Mouse (Mus musculus) limb, embryonic 13.5 days (tissue): ENCODE data around the gene Sec13. TPM values are rescaled to one million over a fixed set of nuclear protein-coding genes. Genes with fewer than 3 reads are reported as not detected.

Experiments
- ATAC-seq: fragments of 200-750 bp; cut with Nextera tagmentation; 2 replicates; pipeline ENCODE4 v1.8.0; 2017; ENCODE audit warnings: low read depth, moderate number of reproducible peaks, moderate TSS enrichment; ENCODE audit not compliant: low FRiP score
- H3K27ac ChIP-seq: fragments of 300-500 bp; sonication (generic); 2 replicates; pipeline ENCODE4 v1.5.1; 2015; ENCODE audit warnings: inconsistent platforms, mild to moderate bottlenecking, moderate library complexity
- H3K27me3 ChIP-seq: fragments of 300-500 bp; sonication (generic); 2 replicates; pipeline ENCODE4 v1.6.1; 2015; ENCODE audit warnings: mild to moderate bottlenecking, inconsistent platforms
- H3K36me3 ChIP-seq: fragments of 300-500 bp; sonication (generic); 2 replicates; pipeline ENCODE4 v1.6.1; 2015; ENCODE audit warnings: inconsistent platforms, mild to moderate bottlenecking, moderate library complexity
- H3K4me1 ChIP-seq: fragments of 300-500 bp; sonication (generic); 2 replicates; pipeline ENCODE4 v1.6.1; 2015; ENCODE audit warnings: inconsistent platforms
- H3K4me2 ChIP-seq: fragments of 300-500 bp; sonication (generic); replicated peaks from 2 replicates; pipeline ENCODE4 v1.6.1; 2015; ENCODE audit warnings: inconsistent platforms, mild to moderate bottlenecking, moderate library complexity
- H3K4me3 ChIP-seq: fragments of 300-500 bp; sonication (generic); 2 replicates; pipeline ENCODE4 v1.5.1; 2015; ENCODE audit warnings: moderate library complexity, mild to moderate bottlenecking, inconsistent platforms
- H3K9ac ChIP-seq: fragments of 300-500 bp; sonication (generic); 2 replicates; pipeline ENCODE4 v1.6.1; 2015; ENCODE audit warnings: mild to moderate bottlenecking, inconsistent platforms
- H3K9me3 ChIP-seq: fragments of 300-500 bp; sonication (generic); 2 replicates; pipeline ENCODE4 v1.6.1; 2016; ENCODE audit warnings: inconsistent platforms
- WGBS: fragments of 180-500 bp; shearing (Covaris S2); methylation state at CpG from one replicate; pipeline ENCODE4 v1.1.7; 2015; 5-methylcytosine and 5-hydroxymethylcytosine counted together
- polyA plus RNA-seq: library from polyadenylated mRNA; unstranded; fragments of >200 nt; fragmentation: Nextera tagmentation; extraction: Ambion mirVana; gene quantifications from 2 replicates; pipeline ENCODE4 v1.2.1, GENCODE M21; 2015

Sec13 gene
- polyA plus RNA-seq = 321 and 322 TPM in 2 replicates

- H3K9ac ChIP-seq = peak within 1 kb of the TSS; percentile 95
- peaks cover 9% of the 10 kb centered on the region for H3K4me1 ChIP-seq
- peaks cover 31% of the 10 kb centered on the region for H3K36me3 ChIP-seq
- peak within 1 kb of the TSS; percentile 69 for H3K27ac ChIP-seq
- peak within 1 kb of the TSS; percentile 97 for H3K4me3 ChIP-seq
- no peaks in the 10 kb centered on the region for H3K27me3 ChIP-seq
- H3K4me2 ChIP-seq = peak within 1 kb of the TSS; percentile 89
- H3K9me3 ChIP-seq = no peaks in the 10 kb centered on the region
- 7% methylated on average over 41 of the region's 41 CpGs for WGBS
- ATAC-seq = peak; percentile 88
Measured at GRCm38 (mm10) chr6:113740236-113741217, at the start of gene Sec13. Sec13 (minus strand) TSS chr6:113740743.

GRCm38 (mm10) chr6:113787459-113787968 lies 47.0 kb upstream of the Sec13 start:
- WGBS = 23% methylated on average over 6 of the region's 6 CpGs
- H3K4me2 ChIP-seq = no peak overlapping the region
- H3K36me3 ChIP-seq = no peaks in the 10 kb centered on the region
- peaks cover 9% of the 10 kb centered on the region; the same call in 1 of the 2 replicates for H3K4me1 ChIP-seq
- H3K27ac ChIP-seq = no peak overlapping the region
- no peak for ATAC-seq
- no peaks in the 10 kb centered on the region for H3K9me3 ChIP-seq
- no peak overlapping the region for H3K4me3 ChIP-seq
- no peaks in the 10 kb centered on the region for H3K27me3 ChIP-seq
- H3K9ac ChIP-seq = no peak overlapping the region

GRCm38 (mm10) chr6:113785658-113786057 lies 45.1 kb upstream of the Sec13 start:
- ATAC-seq = no peak
- no peaks in the 10 kb centered on the region for H3K36me3 ChIP-seq
- H3K9me3 ChIP-seq = no peaks in the 10 kb centered on the region
- H3K4me3 ChIP-seq = no peak overlapping the region
- peaks cover 9% of the 10 kb centered on the region; the same call in 1 of the 2 replicates for H3K4me1 ChIP-seq
- no peak overlapping the region for H3K9ac ChIP-seq
- H3K27me3 ChIP-seq = no peaks in the 10 kb centered on the region
- H3K27ac ChIP-seq = no peak overlapping the region
- H3K4me2 ChIP-seq = no peak overlapping the region
- 83% methylated on average over 7 of the region's 7 CpGs for WGBS

GRCm38 (mm10) chr6:113778229-113778753 lies 37.7 kb upstream of the Sec13 start:
- no peaks in the 10 kb centered on the region for H3K27me3 ChIP-seq
- peaks cover 12% of the 10 kb centered on the region for H3K4me1 ChIP-seq
- H3K36me3 ChIP-seq = no peaks in the 10 kb centered on the region
- 0 out of 2 replicates have a peak, but pooled peaks have one; percentile 65 for ATAC-seq
- H3K9me3 ChIP-seq = no peaks in the 10 kb centered on the region
- no peak overlapping the region for H3K9ac ChIP-seq
- H3K27ac ChIP-seq = peak overlapping the region; percentile 16; the same call in 1 of the 2 replicates
- 15% methylated on average over 7 of the region's 7 CpGs for WGBS
- no peak overlapping the region for H3K4me3 ChIP-seq
- peak overlapping the region; percentile 14 for H3K4me2 ChIP-seq

GRCm38 (mm10) chr6:113768804-113769203 lies 28.3 kb upstream of the Sec13 start:
- Histone ChIP-seq H3K36me3 (no peaks in the 10 kb centered on the region), H3K9ac (no peak overlapping the region), H3K4me2 (no peak overlapping the region), H3K9me3 (no peaks in the 10 kb centered on the region), H3K4me3 (no peak overlapping the region), H3K27ac (no peak overlapping the region), H3K4me1 (no peaks in the 10 kb centered on the region), H3K27me3 (no peaks in the 10 kb centered on the region; the same call in 1 of the 2 replicates)
- WGBS = 75% methylated on average over 11 of the region's 11 CpGs
- no peak for ATAC-seq

- 30% methylated on average over 7 of the region's 7 CpGs for WGBS
- 0 out of 2 replicates have a peak, but pooled peaks have one; percentile 28 for ATAC-seq
Measured at GRCm38 (mm10) chr6:113761644-113762043, 21.1 kb upstream of the Sec13 start.

GRCm38 (mm10) chr6:113749119-113749685 lies 8.7 kb upstream of the Sec13 start:
- peaks cover 39% of the 10 kb centered on the region for H3K27me3 ChIP-seq
- no peak overlapping the region for H3K4me2 ChIP-seq
- no peaks in the 10 kb centered on the region for H3K4me1 ChIP-seq
- no peak overlapping the region for H3K4me3 ChIP-seq
- ATAC-seq = no peak
- H3K9me3 ChIP-seq = no peaks in the 10 kb centered on the region
- no peak overlapping the region for H3K27ac ChIP-seq
- H3K36me3 ChIP-seq = no peaks in the 10 kb centered on the region
- no peak overlapping the region for H3K9ac ChIP-seq
- 60% methylated on average over 17 of the region's 17 CpGs for WGBS

More at GRCm38 (mm10) chr6:113761644-113762043, 21.1 kb upstream of the Sec13 start:
- Histone ChIP-seq H3K27ac (no peak overlapping the region), H3K4me1 (no peaks in the 10 kb centered on the region), H3K4me3 (no peak overlapping the region), H3K36me3 (no peaks in the 10 kb centered on the region), H3K27me3 (peaks cover 4% of the 10 kb centered on the region; the same call in 1 of the 2 replicates), H3K9me3 (no peaks in the 10 kb centered on the region), H3K9ac (no peak overlapping the region), H3K4me2 (no peak overlapping the region)

GRCm38 (mm10) chr6:113748351-113748750 lies 7.8 kb upstream of the Sec13 start:
- no peak overlapping the region; the same call in 1 of the 2 replicates for H3K9ac ChIP-seq
- H3K4me3 ChIP-seq = no peak overlapping the region
- H3K36me3 ChIP-seq = no peaks in the 10 kb centered on the region
- ATAC-seq = no peak
- 38% methylated on average over 26 of the region's 26 CpGs for WGBS
- no peaks in the 10 kb centered on the region for H3K9me3 ChIP-seq
- H3K27ac ChIP-seq = no peak overlapping the region
- peak overlapping the region; percentile 23; the same call in 1 of the 2 replicates for H3K4me2 ChIP-seq
- H3K4me1 ChIP-seq = no peaks in the 10 kb centered on the region
- H3K27me3 ChIP-seq = peaks cover 39% of the 10 kb centered on the region

- H3K9ac ChIP-seq = no peak overlapping the region
- WGBS = 77% methylated on average over 14 of the region's 14 CpGs
- no peak overlapping the region for H3K27ac ChIP-seq
- ATAC-seq = no peak
- H3K27me3 ChIP-seq = peaks cover 39% of the 10 kb centered on the region
- H3K4me1 ChIP-seq = no peaks in the 10 kb centered on the region
- no peak overlapping the region for H3K4me3 ChIP-seq
- H3K9me3 ChIP-seq = no peaks in the 10 kb centered on the region
- H3K36me3 ChIP-seq = no peaks in the 10 kb centered on the region
- no peak overlapping the region for H3K4me2 ChIP-seq
Measured at GRCm38 (mm10) chr6:113747284-113747683, 6.7 kb upstream of the Sec13 start.

- Histone ChIP-seq H3K27me3 (peaks cover 37% of the 10 kb centered on the region), H3K9me3 (no peaks in the 10 kb centered on the region), H3K9ac (no peak overlapping the region), H3K4me1 (no peaks in the 10 kb centered on the region), H3K36me3 (no peaks in the 10 kb centered on the region), H3K27ac (no peak overlapping the region), H3K4me3 (no peak overlapping the region), H3K4me2 (no peak overlapping the region)
- no peak for ATAC-seq
Measured at GRCm38 (mm10) chr6:113745117-113745516, 4.6 kb upstream of the Sec13 start.

- WGBS = 48% methylated on average over 1 of the region's 1 CpGs
Measured at GRCm38 (mm10) chr6:113743111-113743510, 2.6 kb upstream of the Sec13 start.

GRCm38 (mm10) chr6:113742321-113742720 lies 1.8 kb upstream of the Sec13 start:
- ATAC-seq = no peak
- Histone ChIP-seq H3K9ac (no peak overlapping the region), H3K27me3 (peaks cover 12% of the 10 kb centered on the region), H3K27ac (no peak overlapping the region), H3K36me3 (peaks cover 14% of the 10 kb centered on the region), H3K4me2 (no peak overlapping the region), H3K4me1 (peaks cover 9% of the 10 kb centered on the region), H3K9me3 (no peaks in the 10 kb centered on the region), H3K4me3 (no peak overlapping the region)
- WGBS = 91% methylated on average over 1 of the region's 1 CpGs

More at GRCm38 (mm10) chr6:113743111-113743510, 2.6 kb upstream of the Sec13 start:
- Histone ChIP-seq H3K27me3 (peaks cover 18% of the 10 kb centered on the region), H3K27ac (no peak overlapping the region), H3K4me3 (no peak overlapping the region), H3K9me3 (no peaks in the 10 kb centered on the region), H3K36me3 (peaks cover 6% of the 10 kb centered on the region), H3K4me2 (no peak overlapping the region), H3K9ac (no peak overlapping the region), H3K4me1 (peaks cover 9% of the 10 kb centered on the region)
- ATAC-seq = no peak
